Mouse (Mus musculus) right cerebral cortex, postnatal 36 days (tissue): ENCODE measurements at regions not wholly inside any gene's neighbourhood (a gene's known extent, or its start where the extent isn't known, plus 50 kb on each side); places are given as distances from the start of the nearest gene placed in this dataset.

Experiments used
- DNase-seq, 2 experiments: peaks; one replicate each; pipeline ENCODE4 v3.0.0; 2022; ENCODE audit warnings: low spot score in 2 of 2, mixed read lengths in 1 of 2

DNA sequence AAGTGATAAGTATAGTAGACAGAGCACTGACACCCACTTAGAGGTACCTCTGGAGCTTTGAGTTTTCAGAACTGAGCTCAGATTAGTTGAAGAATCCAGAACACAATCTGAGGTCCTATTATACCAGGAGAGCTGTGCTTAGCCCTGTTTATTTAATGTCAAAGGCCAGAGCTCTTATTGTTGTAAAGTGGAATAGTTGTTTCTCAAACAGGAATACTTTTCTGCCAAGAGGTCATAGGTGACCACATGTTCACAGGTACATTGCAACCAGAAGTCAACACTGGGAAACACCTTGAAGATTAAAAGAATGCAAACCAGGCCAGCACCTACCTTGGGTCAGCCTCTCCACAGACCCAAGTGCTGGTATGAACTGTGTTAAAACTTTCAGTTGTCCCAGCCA is 291.9 kb upstream of the 4930412O13Rik start:
- DNase-seq, result no peak

DNA sequence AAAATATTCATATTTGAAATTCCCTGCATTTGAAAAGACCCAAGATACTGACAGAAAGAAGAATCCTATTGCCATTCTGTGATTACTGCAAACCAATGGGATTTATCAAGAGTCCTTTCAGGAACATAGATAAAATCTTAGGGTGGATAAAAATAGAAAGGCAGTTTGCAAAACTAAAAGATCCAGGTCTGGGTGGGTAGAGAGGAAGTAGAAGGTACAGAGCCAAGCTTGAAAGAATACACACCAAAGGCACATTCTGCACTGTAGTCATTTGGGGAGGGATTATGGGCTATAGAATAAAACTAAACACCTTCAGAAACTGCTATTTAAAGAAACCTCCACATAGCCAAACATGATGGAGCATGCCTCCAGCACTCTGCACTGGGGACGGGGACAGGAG is 288.5 kb upstream of the 4930412O13Rik start:
- no peak for DNase-seq

DNA sequence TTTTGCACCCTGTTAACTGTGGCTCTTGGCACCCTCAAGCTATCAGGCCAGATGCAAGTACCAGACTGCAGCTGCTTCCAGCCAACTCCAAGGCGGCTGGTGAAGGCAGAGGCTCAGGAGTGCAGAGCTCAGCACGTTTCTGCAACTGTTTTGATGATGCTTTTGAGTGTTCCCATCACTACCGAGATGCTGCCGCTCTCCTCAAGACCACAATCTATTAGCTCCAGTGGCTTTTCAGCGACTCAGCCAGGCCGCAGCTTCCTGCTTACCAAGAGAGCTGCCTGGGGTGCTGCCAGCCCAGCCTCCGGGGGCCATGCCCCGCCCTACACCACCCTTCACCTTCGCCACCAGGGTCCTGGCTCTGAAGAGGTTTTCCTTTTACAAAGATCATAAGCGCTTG is 287.1 kb upstream of the 4930412O13Rik start:
- DNase-seq, result peak in 1 of 2 experiments; percentile 12

DNA sequence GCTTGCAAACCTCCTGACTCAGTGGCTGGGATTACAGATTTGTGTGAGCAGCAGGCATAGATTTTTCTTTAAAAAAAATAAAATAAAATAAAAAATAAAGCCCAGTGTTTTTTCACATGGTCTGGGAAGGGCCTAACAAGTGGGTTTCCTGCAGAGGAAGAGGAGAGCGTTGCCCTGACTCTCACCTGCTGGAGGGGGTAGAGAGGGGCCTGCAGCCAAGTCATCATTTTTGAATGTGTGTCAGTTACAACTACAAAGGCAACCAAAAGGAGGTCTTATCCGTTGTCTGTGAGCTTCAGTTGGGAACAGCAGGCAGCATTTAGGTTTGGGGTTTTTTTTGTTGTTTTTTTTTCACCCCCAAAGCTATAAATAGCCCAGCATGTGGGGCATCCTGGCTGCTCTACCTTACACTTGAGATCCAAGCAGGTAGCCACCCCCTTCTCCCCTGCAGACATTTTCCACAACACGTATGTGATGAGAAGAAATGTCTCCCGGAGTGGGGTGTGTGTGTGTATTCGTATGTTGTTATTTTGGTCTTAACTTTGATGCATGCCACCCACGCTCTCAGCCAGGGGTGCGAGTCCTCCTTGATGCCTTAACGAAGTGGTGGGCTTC is 285.7 kb upstream of the 4930412O13Rik start:
- DNase-seq, result no peak

DNA sequence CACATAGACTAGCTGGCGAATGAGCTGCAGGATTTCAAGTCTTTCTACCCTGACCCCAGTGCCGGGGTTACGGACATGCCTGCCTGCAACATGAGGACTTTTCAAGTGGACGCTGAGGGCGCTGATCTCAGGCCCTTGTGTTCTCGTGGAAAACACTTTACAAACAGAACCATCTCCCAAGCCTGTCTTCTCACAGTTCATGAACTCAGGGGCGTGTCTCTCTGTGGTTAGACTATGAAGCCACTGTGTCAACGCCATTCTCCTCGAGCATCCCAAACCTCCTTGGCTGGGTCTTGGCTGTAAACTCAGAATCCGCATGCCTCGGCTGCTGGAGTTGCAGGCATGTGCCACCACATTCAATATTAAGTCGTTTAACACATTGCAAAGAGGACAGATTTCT is 284.9 kb upstream of the 4930412O13Rik start:
- DNase-seq, result no peak

DNA sequence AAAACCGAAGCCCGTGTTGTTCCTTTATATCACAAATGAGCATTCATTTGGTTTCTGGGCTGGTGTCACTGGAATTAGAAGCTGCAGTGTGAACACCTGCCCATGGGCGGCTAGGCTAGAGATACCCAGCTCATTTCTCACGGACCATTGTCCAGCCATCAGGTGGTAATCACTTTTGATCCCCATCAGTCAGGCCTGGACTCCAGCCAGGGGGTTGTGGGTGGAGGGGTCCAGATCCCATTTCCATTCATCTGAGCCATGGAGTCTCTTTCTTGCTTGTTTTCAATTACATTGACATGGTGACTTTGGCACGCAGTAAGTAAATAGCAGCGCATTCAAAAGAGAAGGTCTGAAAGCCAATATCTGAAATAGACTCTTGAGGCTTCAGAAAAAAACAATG is 276.1 kb upstream of the 4930412O13Rik start:
- no peak for DNase-seq

DNA sequence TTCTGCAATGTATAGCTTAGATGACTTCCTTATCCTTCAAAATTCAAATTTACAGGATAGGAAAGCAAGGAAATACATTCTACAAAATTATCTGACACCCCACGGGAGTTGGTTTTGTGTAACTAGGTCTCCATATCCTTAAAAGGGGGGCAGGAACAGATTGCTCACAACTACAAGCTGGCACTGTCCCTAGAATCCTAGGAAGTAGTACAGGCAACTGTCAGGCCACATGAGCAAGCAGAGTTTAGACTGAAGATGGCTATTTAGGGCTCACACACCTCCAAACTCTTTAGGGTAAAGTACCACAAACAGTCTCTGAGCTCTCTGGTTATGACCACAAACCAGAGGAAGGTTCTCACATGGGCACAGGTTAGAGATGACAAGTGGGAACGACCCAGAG is 273.5 kb upstream of the 4930412O13Rik start:
- peak in 1 of 2 experiments; percentile 14 for DNase-seq

DNA sequence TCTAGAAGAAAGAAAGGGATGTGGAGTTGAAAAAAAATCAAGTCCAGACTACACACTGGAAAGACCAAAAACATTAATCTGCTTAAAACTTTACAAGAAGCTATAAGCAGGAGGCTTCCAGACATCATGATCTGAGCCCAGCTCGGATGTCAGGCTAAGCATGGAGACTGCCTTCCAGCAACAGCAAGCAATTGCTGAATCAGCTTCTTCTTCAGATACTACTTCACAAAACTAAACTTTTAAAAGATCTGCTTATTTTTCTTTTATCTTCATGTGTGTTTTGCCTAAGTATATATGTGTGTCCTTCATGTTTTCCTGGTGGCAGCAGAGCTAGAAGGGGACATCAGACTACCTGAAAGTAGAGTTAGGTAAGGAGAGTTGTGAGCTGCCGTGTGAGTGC is 266.6 kb upstream of the 4930412O13Rik start:
- DNase-seq, result no peak

DNA sequence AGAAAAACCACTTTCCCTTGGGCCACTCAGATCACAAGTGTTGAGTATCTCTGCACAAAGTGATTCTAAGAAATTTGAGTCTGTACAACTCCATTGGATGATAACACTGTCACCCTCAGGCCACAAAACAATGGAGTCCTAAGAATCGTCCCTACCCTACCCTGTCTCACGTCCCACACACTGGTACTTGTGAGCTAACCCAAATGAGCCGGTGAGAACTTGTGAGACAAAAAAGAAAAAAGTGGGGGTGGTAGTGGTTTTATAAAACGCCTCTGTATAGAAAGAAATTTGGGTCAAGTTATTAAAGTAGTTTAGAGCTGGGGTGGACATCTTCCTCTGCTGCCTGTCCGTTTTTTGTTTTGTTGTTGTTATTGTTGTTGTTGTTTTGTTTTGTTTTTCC is 264.8 kb upstream of the 4930412O13Rik start:
- no peak for DNase-seq

DNA sequence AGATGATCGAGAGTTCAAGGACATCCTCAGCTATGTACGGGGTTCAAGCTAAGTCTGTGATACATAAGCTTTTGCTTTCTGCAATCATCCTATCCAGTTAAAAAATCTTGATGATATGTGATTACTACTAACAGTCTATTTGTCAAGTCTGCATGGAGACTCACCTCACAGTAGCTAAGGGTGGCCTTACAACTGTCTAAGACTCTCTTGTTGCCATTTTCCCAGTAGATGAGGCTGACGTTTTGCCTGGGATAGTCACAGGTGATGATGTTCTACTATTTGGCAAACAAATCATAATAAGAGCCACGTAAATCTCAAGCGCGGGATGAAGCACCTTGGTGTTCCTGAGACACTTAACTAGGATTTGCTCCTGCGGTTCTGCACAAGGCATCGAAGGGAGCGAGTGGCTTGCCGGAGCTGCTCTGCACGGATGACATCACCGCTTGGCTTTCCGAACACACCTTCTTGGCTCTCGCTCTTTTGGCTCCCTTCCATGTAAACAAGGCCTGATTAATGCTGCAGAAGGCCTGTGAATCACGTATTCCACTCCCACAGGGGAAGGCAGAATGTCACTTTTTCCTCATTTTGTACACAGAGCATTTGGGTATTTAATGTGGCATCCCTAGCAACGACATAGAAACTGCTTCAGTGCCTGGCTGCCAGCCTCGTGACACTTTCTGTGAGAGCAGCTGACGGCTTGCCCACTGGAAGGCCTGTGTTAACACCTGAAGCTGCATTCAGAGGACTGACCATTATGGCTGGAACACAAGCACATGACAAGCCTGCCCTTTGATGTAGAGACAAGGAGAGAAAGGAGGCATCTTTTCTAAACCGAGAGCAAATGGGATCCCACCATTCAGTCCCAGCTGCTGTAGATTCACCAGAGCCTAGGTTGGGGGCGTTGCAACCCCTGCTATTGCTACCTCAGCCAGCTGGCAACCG is 260.5 kb upstream of the 4930412O13Rik start:
- DNase-seq, result peak; percentile 62 to 71

DNA sequence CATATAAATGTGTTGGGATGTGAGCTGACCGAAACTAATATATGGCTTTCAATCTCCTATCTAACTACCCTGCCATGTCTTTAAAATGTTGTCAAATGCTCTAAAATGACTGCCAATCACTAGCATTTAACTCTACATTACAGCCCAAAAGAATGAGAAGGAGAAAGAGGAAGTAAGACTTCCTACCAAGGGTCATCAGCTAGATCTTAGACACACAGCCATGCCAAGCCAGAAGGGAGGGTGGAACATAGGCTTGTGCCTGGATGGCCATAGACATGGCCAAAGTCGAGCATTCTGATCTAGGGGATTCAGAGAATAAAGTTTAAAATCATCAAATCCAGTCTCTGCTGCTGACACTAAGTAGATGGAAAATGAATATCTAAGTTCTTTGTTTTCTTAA is 257.4 kb upstream of the 4930412O13Rik start:
- no peak for DNase-seq

DNA sequence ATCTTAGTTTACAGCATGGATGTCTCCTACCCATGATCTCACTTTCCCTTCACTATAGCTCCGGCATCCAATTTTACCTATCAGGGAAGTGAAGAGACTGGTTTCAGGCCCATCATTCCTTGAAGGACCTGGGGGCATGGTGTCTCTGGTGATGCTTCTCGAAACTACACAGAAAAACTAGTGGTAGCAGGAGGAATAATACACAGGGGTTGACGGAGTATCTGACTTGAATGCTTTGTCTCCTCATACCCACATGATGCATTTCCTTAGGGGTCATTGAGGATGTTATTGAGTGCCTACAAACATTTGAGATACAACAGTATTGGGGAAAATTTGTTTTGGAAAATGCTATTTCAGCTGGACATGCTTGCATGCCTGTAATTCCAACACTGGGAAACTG is 253.0 kb upstream of the 4930412O13Rik start:
- DNase-seq, result no peak

DNA sequence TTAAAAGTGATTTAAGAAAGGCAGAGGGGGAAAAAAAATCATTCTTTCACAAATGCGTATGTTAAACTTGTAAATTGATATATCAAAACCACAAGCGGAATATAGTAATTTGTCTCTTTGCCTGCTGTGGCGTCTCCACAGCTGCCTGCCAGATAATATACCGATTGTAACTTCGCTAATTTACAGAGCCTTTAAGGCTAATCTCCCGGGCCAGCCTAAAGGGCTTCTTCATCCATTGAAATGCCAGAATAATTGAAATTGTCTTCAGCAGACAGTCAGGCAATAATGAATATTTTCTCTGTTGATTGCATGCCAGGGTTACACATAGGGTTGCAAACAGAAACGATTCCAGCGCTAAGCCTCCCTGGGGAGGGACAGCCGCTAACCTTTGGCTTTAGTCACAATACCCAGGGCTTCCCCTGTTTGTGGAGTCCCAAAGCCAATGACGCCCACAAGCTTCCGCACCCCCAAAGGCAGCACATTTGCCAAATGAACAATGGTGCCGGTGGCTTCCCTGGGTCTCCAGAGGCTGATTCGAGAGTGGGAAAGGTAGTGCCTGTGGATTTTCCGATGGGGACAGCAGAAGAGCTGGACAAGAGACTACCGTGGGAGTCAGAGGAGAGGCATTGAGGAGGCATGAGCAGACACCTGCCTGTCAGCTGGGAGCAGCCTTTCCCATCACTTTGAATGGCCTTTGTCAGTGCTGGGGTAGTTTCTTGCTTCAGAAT is 248.2 kb upstream of the 4930412O13Rik start:
- DNase-seq, result no peak

DNA sequence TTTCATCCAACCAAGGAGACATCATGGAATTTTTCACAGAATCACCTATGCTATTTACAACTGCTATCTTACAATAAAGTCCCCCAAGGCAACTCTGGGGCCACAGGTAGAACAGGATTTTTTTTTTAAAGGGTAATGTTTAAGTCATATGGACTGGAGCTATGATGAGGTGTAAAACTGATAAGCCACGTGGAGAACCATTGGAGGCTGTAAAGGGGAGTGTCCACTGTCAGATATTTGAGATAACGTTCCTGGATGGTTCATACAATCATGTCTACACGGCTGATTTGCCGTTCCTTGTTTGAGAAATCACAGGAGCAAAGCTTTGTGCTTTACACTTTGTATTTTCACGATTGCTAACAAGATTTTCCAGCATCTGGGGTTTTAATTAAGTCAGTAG is 241.8 kb upstream of the 4930412O13Rik start:
- no peak for DNase-seq

DNA sequence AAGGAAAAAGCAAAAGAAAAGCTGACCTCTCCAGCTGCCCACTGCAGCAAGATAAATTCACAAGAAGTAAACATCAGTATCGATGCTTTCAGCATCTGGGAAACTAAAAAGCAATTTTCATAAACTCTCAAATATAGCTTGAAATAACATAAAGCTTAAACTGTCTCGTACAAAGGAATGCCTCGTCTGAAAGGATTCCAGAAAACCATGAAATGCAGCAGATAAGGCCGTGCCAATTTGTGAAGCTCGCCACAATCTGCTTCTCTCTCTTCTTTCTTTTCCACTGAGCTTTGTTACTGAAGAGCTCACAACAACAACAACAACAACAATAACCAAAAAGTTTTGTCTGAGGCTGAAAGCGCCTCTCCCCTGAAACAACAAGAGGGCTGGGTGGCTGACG is 239.4 kb upstream of the 4930412O13Rik start:
- no peak for DNase-seq

DNA sequence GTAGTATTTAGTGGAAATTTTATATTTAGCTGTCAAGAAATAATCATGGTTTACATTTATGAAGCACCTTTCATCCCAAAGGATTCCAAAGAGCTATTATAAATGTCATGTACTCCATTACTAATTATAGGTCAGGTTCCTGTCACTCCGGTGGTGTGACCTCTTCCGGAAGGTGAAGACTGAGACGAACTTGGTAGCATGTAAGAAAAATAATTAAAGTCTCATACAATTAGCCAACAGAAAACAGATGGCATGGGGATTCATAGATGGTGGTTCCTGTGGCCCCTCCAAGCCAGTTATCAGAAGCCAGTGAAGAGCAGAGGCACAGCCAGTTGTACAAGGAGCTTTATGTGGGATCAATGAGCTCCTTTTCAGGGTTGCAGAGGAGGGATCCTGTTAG is 238.6 kb upstream of the 4930412O13Rik start:
- no peak for DNase-seq

DNA sequence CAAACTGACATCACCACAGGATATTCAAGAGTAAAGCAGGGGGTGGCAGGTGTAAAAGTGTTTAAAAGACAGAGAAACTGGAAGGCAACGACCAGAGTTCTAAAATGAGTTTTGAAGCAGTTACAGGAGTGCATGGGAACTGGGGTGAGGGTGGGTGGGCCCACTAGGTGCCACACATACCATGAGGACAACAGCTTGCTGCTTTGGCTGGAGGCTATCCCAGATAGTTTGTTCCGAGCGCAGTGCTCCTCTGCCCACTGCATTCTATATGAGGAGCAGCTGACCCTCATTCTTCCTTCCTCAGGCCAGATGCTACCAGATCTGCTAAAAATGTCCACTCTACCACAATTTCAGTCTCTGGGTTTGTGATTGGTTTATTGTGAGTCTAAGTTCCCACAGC is 234.6 kb upstream of the 4930412O13Rik start:
- DNase-seq, result peak in 1 of 2 experiments; percentile 1

DNA sequence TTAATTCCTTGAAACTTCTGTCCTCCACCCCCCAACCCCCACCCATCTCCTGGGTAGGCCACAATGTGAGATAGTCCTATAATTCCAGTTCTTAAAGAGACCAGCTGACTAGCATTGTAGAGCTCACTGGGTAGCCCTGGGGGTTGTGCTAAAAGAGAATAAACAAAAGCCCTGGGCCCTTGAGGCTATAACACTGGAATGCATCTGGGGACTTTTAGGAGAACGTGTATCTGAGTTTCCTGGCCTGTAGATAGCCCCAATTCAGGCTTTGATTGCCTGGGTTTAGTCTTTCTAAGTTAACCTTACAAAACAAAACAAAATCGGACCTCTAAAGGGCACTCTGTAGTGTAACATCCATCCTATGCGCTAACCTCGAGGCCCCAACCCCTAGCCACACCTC is 234.1 kb upstream of the 4930412O13Rik start:
- DNase-seq, result no peak

DNA sequence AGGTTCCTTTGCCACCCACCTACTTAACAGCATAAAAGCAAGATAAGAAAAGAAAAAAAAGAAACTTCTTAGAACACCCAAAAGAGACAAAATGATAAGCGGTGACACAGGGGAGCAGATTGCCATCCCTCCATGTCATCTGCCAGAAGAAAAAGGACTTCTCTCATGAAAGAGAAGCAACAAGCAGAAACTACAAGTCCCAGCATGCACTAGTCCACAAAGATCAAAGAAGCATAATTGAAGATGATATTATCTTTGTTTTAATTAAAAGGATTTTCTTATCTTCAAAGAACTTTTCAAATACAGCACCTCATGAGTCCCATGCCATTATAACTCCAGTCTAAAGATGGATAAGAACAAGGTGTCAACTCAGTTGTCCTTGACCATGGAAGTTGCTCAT is 231.0 kb upstream of the 4930412O13Rik start:
- no peak for DNase-seq

DNA sequence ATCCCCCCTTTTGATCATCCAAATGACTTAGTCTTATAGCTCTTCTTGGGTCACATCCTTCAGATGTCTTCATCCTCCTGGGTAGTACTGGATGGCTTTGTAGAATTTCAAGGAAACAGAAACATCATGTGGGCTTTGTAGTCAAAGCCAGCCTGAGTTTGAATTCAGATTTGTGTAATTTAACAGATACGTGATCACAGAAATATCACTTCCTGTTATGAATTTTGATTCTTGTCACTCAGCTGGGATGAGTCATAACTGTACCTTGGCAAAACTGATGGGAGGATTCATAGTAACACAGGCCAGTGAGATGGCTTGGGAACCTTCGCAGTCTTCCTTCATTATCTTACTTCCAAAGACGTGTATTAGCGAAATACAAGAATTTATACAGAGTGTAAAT is 222.2 kb upstream of the 4930412O13Rik start:
- DNase-seq, result no peak

DNA sequence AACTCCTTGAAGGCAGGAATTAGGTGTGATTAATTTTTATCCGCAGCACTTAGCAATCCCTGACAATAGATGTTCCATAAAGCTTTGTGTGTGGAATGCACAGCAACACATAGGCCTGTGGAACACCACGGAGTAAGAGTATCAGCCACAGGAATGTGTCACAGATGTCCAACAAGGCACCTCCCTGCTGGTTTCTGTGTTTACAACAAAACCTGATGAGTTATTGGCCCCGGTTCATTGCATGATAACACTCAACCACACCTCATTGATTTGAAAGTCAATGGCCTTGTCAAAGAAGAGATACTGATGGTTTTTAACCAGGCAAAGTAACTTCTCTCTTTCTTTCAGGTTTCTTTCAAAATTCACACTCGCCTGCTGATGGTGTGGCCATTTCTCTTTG is 211.4 kb upstream of the 4930412O13Rik start:
- no peak for DNase-seq

DNA sequence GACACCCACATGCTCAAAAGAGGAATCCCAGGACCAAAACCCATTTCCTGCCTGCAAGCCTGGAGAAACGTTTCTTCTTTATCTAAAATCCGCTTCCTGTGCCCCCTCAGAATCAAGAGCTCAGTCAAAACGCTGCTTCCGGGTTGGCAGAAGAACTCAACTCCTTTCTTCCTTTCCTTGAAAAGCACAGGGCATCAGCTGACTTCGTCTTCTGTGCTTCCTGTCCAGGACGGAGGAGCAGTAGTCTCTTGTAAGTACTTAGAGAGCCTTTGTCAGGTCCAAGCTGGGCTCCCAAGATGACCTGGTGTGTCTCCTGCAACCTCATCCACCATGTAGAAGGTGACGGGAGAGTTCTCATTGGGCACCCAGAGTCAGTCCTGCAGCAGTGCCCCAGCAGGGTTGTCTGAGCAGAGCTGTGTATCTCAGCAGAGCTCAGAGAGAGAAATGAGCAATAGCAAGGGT is 199.3 kb upstream of the 4930412O13Rik start:
- DNase-seq, result no peak
